Mouse (Mus musculus): ENCODE measurements around the gene Dcaf12. TPM values are rescaled to one million over a fixed set of nuclear protein-coding genes. Genes with fewer than 3 reads are reported as not detected.
A peak's percentile ranks its signal among the peaks of the same experiment; 100 is the strongest.

Dcaf12 gene
- polyA plus RNA-seq, 1 experiment from 2014 or later: 47.0 TPM

GRCm38 (mm10) chr4:41340912-41341550, 26.3 kb upstream of the Dcaf12 start:
- H3K4me2 ChIP-seq: no peak overlapping the region
- H3K9ac ChIP-seq: no peak overlapping the region
- no peaks in the 10 kb centered on the region for H3K4me1 ChIP-seq (replicated peaks)
- H3K36me3 ChIP-seq: no peaks in the 10 kb centered on the region
- 81% methylated on average over 11 of the region's 11 CpGs for WGBS
- H3K27ac ChIP-seq (ENCODE audit: poor library complexity, severe bottlenecking): no peak overlapping the region
- no peaks in the 10 kb centered on the region for H3K9me3 ChIP-seq (replicated peaks)
- H3K27me3 ChIP-seq (replicated peaks): no peaks in the 10 kb centered on the region
- no peak overlapping the region for H3K4me3 ChIP-seq
- ATAC-seq (ENCODE audit: insufficient number of reproducible peaks, low FRiP score): no peak

DNA sequence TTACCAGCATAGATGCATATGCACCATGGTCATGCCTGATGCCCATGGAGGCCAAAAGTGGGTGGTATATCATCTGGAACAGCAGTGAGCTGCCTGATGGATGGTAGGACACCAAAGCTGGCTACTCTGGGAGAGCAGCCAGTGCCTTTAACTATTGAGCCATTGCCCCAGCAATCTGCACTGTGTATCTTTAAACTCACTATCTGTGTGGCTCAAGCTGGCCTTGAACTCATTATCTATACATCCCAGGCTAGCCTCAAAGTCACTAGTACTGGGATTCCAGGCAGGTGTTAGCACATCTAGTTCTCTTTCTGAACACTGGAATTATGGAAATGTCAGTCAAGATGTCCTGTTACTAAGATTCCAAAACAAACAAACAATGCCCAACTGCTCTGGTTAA, 21.9 kb upstream of the Dcaf12 start:
- Histone ChIP-seq H3K36me3 (no peaks in the 10 kb centered on the region), H3K9ac (no peak overlapping the region), H3K9me3 (replicated peaks) (no peaks in the 10 kb centered on the region), H3K27ac (ENCODE audit: poor library complexity, severe bottlenecking) (no peak overlapping the region), H3K4me1 (replicated peaks) (no peaks in the 10 kb centered on the region), H3K4me3 (no peak overlapping the region), H3K27me3 (replicated peaks) (no peaks in the 10 kb centered on the region), H3K4me2 (no peak overlapping the region)
- no peak for ATAC-seq (ENCODE audit: insufficient number of reproducible peaks, low FRiP score)

- H3K9ac ChIP-seq: no peak overlapping the region
- no peaks in the 10 kb centered on the region for H3K4me1 ChIP-seq (replicated peaks)
- no peaks in the 10 kb centered on the region for H3K27me3 ChIP-seq (replicated peaks)
- no peak for ATAC-seq (ENCODE audit: insufficient number of reproducible peaks, low FRiP score)
- no peak overlapping the region for H3K4me2 ChIP-seq
- WGBS: 80% methylated on average over 9 of the region's 9 CpGs
- no peak overlapping the region for H3K4me3 ChIP-seq
- H3K9me3 ChIP-seq (replicated peaks): no peaks in the 10 kb centered on the region
- H3K36me3 ChIP-seq: no peaks in the 10 kb centered on the region
- no peak overlapping the region for H3K27ac ChIP-seq (ENCODE audit: poor library complexity, severe bottlenecking)
Observed at GRCm38 (mm10) chr4:41331698-41332421, 17.2 kb upstream of the Dcaf12 start.

DNA sequence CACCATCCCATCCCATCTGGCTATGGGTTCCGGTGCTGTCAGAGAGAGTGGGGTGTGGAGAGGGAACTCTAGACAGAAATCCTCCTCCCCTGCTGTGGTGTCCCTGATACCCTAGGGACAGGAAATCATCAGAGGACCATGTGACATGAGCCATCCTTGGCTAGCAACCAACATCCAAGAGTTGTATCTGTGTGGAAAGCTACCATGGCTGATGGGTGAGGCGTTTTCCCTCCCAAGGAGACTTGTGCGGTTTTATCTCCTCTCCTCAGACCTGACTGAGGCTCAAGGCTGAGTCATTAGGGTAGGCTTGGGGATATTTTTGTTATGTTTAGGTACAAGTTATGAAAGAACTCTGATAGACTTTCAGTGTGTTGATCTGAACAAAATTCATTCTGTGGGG, 16.4 kb upstream of the Dcaf12 start:
- H3K27me3 ChIP-seq (replicated peaks): no peaks in the 10 kb centered on the region
- H3K27ac ChIP-seq (ENCODE audit: poor library complexity, severe bottlenecking): no peak overlapping the region
- ATAC-seq (ENCODE audit: insufficient number of reproducible peaks, low FRiP score): peak; percentile 81
- no peak overlapping the region for H3K4me2 ChIP-seq
- 66% methylated on average over 3 of the region's 3 CpGs for WGBS
- H3K9ac ChIP-seq: no peak overlapping the region
- H3K4me3 ChIP-seq: no peak overlapping the region
- H3K4me1 ChIP-seq (replicated peaks): no peaks in the 10 kb centered on the region
- no peaks in the 10 kb centered on the region for H3K9me3 ChIP-seq (replicated peaks)
- no peaks in the 10 kb centered on the region for H3K36me3 ChIP-seq

DNA sequence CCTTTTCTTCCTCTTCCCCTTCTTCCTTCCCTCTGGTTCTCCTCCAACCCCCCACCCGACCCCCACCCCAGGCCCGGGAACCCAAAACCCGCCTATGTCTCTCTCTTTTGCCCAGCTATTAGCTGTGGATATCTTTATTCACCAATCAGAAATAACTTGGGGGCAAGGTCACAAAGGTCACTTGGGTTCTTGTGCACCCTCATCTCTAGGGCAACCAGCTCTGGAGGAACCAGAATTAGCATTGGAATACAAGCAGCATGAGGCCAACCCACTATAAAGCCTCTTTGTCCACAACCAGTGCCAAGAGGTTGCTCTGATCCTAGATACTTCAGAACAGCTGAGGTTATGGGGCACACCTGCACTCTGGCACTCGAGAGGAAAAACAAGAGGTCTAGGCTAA, 14.8 kb upstream of the Dcaf12 start:
- no peak overlapping the region for H3K27ac ChIP-seq (ENCODE audit: poor library complexity, severe bottlenecking)
- no peaks in the 10 kb centered on the region for H3K9me3 ChIP-seq (replicated peaks)
- WGBS: 61% methylated on average over 4 of the region's 4 CpGs
- no peak overlapping the region for H3K4me3 ChIP-seq
- no peaks in the 10 kb centered on the region for H3K27me3 ChIP-seq (replicated peaks)
- H3K4me2 ChIP-seq: no peak overlapping the region
- no peak overlapping the region for H3K9ac ChIP-seq
- H3K36me3 ChIP-seq: no peaks in the 10 kb centered on the region
- no peak for ATAC-seq (ENCODE audit: insufficient number of reproducible peaks, low FRiP score)
- H3K4me1 ChIP-seq (replicated peaks): no peaks in the 10 kb centered on the region

GRCm38 (mm10) chr4:41326876-41327275, 12.2 kb upstream of the Dcaf12 start:
- ATAC-seq (ENCODE audit: insufficient number of reproducible peaks, low FRiP score): no peak
- 80% methylated on average over 6 of the region's 6 CpGs for WGBS
- no peaks in the 10 kb centered on the region for H3K9me3 ChIP-seq (replicated peaks)

GRCm38 (mm10) chr4:41320971-41321370, 6.3 kb upstream of the Dcaf12 start:
- Histone ChIP-seq H3K9ac (no peak overlapping the region), H3K27me3 (replicated peaks) (no peaks in the 10 kb centered on the region), H3K4me2 (no peak overlapping the region), H3K4me3 (no peak overlapping the region), H3K27ac (ENCODE audit: poor library complexity, severe bottlenecking) (no peak overlapping the region), H3K9me3 (replicated peaks) (no peaks in the 10 kb centered on the region), H3K4me1 (replicated peaks) (no peaks in the 10 kb centered on the region), H3K36me3 (no peaks in the 10 kb centered on the region)
- ATAC-seq (ENCODE audit: insufficient number of reproducible peaks, low FRiP score): no peak
- 70% methylated on average over 4 of the region's 4 CpGs for WGBS

More at GRCm38 (mm10) chr4:41326876-41327275, 12.2 kb upstream of the Dcaf12 start:
- Histone ChIP-seq H3K4me1 (replicated peaks) (no peaks in the 10 kb centered on the region), H3K4me3 (no peak overlapping the region), H3K27me3 (replicated peaks) (no peaks in the 10 kb centered on the region), H3K9ac (no peak overlapping the region), H3K27ac (ENCODE audit: poor library complexity, severe bottlenecking) (no peak overlapping the region), H3K4me2 (no peak overlapping the region), H3K36me3 (no peaks in the 10 kb centered on the region)

- no peak overlapping the region for H3K9ac ChIP-seq
- no peaks in the 10 kb centered on the region for H3K9me3 ChIP-seq (replicated peaks)
- ATAC-seq (ENCODE audit: insufficient number of reproducible peaks, low FRiP score): no peak
Observed at GRCm38 (mm10) chr4:41318267-41318666, 3.6 kb upstream of the Dcaf12 start.

GRCm38 (mm10) chr4:41315173-41315572, 484 bp upstream of the Dcaf12 start:
- peak overlapping the region; percentile 94 for H3K4me2 ChIP-seq
- H3K9ac ChIP-seq: peak overlapping the region; percentile 96
- no peak for ATAC-seq (ENCODE audit: insufficient number of reproducible peaks, low FRiP score)
- H3K4me1 ChIP-seq (replicated peaks): peaks cover 15% of the 10 kb centered on the region
- WGBS: 52% methylated on average over 8 of the region's 8 CpGs
- H3K4me3 ChIP-seq: peak overlapping the region; percentile 94
- H3K27ac ChIP-seq (ENCODE audit: poor library complexity, severe bottlenecking): peak overlapping the region; percentile 95
- no peaks in the 10 kb centered on the region for H3K9me3 ChIP-seq (replicated peaks)
- no peaks in the 10 kb centered on the region for H3K27me3 ChIP-seq (replicated peaks)
- peaks cover 25% of the 10 kb centered on the region for H3K36me3 ChIP-seq

More at GRCm38 (mm10) chr4:41318267-41318666, 3.6 kb upstream of the Dcaf12 start:
- Histone ChIP-seq H3K4me2 (no peak overlapping the region), H3K36me3 (no peaks in the 10 kb centered on the region), H3K4me1 (replicated peaks) (peaks cover 4% of the 10 kb centered on the region), H3K27me3 (replicated peaks) (no peaks in the 10 kb centered on the region), H3K27ac (ENCODE audit: poor library complexity, severe bottlenecking) (no peak overlapping the region), H3K4me3 (no peak overlapping the region)
- 74% methylated on average over 5 of the region's 5 CpGs for WGBS

DNA sequence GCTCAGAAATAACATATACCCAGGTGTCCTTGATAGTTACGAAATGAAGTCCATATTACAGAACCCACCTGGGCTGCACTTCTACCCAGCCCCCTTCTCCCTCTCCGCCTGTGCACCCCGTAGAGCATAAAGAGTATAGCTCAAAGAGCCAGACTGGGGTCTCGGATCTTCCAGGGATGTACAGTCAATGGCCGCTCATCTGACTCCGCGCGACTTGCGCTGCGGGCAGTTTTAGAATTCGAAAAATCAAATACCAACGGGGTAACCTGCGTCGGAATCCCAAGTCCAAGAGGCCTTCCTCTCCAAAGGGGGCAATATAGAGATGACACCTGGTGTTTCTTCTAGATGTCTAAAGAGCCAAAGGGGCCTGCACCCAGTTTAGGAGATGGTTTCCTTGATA, 967 bp downstream of the Dcaf12 start:
- peaks cover 15% of the 10 kb centered on the region for H3K4me1 ChIP-seq (replicated peaks)
- 14% methylated on average over 14 of the region's 14 CpGs for WGBS
- ATAC-seq (ENCODE audit: insufficient number of reproducible peaks, low FRiP score): 0 out of 2 replicates have a peak, but pooled peaks have one; percentile 5

DNA sequence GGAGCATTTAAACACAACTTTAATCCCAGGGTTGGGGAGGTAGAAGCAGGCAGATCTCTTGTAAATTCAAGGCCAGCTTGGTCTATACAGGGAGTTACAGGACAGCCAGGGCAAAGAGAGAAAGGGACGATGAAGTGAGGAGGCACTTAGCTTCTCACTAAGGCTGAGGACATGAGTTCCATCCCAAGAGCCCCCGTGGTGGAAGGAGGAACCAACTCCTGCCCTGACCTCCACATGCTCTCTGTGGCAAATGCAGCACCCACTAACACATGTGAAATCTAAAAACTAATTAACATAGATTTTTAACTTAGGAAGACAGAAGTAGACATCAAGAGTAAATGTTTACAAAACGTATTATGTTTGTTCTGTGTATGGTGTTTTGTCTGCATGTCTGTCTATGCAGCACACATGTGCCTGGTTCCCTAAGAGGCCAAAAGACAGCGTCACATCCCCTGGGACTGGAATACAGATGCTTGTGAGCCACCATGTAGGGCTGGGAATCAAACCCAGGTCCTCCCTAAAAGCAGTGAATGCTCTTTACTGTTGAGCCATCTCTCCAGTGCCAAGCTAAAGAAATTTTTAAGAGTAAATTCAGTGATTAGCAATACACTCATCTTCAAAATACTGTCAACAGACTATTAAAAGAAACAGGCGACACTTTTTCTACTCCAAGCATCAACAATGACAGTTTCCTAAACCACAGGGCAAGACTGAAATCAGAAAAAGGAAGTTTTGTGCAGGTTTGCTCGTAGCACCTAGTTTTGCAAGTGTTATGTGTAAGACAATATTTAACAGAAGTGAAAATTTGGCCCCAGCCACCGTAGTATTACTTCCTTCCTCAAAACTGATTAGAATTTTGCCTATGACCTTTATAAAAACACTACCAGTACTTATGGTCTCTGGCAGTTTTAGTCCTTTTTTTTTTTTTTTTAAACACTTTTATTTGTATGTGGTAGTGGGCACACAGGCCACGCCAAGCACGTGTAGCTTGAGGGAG, 3.8 kb downstream of the Dcaf12 start:
- Histone ChIP-seq H3K27me3 (replicated peaks) (no peaks in the 10 kb centered on the region), H3K4me1 (replicated peaks) (peaks cover 15% of the 10 kb centered on the region), H3K4me3 (no peak overlapping the region), H3K9ac (no peak overlapping the region), H3K9me3 (replicated peaks) (no peaks in the 10 kb centered on the region), H3K27ac (ENCODE audit: poor library complexity, severe bottlenecking) (no peak overlapping the region), H3K36me3 (peaks cover 53% of the 10 kb centered on the region), H3K4me2 (no peak overlapping the region)
- WGBS: 90% methylated on average over 9 of the region's 9 CpGs
- no peak for ATAC-seq (ENCODE audit: insufficient number of reproducible peaks, low FRiP score)

More for the DNA sequence above, 967 bp downstream of the Dcaf12 start:
- H3K9me3 ChIP-seq (replicated peaks): no peaks in the 10 kb centered on the region
- peak overlapping the region; percentile 94 for H3K4me3 ChIP-seq
- H3K4me2 ChIP-seq: peak overlapping the region; percentile 94
- H3K9ac ChIP-seq: peak overlapping the region; percentile 96
- H3K27ac ChIP-seq (ENCODE audit: poor library complexity, severe bottlenecking): peak overlapping the region; percentile 95
- peaks cover 39% of the 10 kb centered on the region for H3K36me3 ChIP-seq
- H3K27me3 ChIP-seq (replicated peaks): no peaks in the 10 kb centered on the region
